Mouse (Mus musculus) lung, adult 18-20 months (tissue): ENCODE data around the gene Psg27.
A peak's percentile ranks its signal among the peaks of the same experiment; 100 is the strongest.
"Not testable (repeated sequence)": the region's sequence is repeated elsewhere in the genome, so short reads cannot be mapped to it uniquely, and the experiment has no call there.

Source experiments
- DNase-seq, 2 experiments: peaks; one replicate each; pipeline ENCODE4 v3.0.0; 2022; ENCODE audit warnings: mixed read lengths in 2 of 2

Gene Psg27

DNA sequence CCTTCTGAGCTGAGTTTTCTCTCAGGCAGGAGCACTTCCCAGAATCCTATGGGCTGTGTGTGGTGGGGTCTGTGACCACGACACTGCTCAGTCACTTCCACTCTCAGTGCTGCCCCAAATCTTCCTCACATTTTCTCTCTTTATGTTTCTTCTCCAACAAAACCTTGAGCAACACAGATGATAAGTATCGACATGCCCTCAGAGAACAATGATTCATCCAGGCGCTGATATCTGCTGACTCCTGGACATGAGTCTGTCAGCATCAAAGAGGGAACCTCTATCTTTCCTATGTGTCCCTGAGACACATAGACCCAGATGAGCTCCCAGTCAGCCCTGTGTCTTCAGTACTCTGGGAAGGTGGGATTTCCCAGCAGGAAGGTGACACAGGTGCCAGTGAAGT is at the start of gene Psg27:
TSS of gene Psg27 (minus strand) at position 101 of the 400 bp plus-strand sequence.
- DNase-seq: no peak

DNA sequence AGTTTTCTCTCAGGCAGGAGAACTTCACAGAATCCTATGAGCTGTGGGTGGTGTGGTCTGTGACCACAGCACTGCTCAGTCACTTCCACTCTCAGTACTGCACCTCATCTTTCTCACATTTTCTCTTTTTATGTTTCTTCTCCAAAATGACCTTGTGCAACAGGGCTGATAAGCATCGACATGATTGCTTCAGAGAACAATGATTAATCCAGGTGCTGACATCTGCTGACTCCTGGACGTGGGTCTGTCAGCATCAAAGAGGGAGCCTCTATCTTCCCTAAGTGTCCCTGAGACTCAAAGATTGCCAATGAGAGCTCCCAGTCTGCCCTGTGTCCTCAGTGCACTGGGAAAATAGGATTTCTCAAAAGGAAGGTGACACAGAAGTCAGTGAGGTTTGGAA is 49.3 kb upstream of the Psg27 start, which contains the start of gene Psg23:
TSS of gene Psg23 (minus strand) at position 101 of the 400 bp plus-strand sequence.
- not testable (repeated sequence) for DNase-seq

DNA sequence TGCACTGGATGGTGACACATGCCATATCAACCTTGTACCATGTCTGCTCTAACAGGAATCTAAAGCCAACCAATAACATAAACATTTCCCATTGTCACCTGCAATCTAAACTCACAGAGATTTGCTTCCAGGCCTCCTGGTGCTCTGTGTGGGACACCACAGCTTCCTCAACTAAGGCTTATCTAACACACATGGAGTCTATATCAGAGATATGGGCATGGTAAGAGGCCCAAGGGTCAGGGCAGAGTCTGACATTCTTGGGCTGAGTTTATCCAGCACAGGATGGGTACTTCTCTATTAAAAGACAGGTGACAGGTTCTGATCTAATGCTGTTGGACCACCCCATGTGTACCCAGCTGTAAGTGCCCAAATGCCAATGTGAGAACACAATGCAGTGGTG is 7.3 kb downstream of the Psg27 start:
- DNase-seq: no peak

DNA sequence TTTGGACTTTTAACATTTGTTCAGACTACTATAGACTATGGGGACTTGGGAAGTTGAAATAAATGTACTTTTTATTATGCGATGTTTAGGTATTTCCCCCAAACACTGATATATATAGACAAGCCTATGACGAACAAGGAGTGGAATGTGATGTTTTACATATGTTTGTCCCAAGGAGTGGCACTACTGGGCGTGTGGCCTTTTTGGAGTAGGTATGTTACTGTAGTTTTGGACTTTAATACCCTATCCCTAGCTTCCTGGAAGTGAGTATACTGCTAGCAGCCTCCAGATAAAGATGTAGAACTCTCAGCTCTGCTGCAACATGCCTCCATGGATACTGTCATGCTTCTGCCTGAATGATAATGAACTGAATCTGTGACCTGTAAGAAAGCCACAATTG is 11.4 kb downstream of the Psg27 start:
- not testable (repeated sequence) for DNase-seq

DNA sequence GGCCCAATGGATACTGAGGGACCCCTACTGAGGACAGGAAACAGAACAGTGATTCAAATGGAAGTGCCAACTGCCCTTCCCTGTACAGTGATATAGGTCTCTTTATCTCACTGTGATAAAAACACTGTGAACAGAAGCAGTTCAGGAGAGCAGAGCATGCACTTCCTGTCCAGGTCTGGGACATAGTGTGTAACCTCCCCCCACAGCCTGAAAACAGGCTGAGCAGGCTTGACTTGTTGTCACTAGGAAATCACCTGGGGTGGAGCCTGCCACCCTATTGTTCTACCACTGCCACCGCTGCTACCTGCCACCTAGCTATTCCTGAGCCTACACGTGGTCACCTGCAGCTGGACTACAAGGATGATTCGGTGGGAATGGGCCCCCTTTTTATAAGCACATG is 33.7 kb downstream of the Psg27 start:
- peak; percentile 22 to 48 for DNase-seq

DNA sequence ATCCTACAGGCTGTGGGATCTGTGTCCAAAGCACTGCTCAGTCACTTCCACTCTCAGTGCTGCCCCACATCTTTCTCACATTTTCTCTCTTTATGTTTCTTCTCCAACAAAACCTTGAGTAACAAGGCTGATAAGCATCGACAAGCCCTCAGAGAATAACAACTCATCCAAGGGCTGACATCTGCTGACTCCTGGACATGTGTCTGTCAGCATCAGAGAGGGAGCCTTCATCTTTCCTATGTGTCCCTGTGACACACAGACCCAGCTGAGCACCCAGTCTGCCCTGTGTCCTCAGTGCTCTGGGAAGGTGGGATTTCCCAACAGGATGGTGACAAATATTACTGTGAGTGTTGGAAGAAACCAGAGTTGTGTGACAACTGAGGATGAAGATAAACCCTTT is 34.9 kb downstream of the Psg27 start, which contains the start of gene Psg25:
TSS of gene Psg25 (minus strand) at position 101 of the 400 bp plus-strand sequence.
- no peak for DNase-seq

DNA sequence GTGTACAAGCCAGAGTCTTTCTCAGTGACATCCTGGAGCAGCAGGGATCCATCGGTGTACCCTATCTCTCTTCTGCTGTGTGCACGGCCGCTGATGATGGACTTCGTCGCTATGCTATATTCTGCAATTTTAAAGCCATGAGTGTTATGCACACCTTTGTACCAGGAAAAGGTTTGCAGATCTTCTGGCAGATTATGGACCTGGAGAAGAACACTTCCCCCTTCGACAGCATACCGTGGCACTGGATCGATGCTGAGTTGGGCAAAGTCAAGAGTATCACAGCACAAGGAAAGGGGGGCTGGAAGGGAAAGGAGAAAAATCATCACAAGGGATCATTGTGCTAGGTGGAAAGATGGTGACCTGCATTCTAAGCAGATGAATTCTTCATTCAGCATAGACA is 42.4 kb downstream of the Psg27 start:
- DNase-seq: no peak

DNA sequence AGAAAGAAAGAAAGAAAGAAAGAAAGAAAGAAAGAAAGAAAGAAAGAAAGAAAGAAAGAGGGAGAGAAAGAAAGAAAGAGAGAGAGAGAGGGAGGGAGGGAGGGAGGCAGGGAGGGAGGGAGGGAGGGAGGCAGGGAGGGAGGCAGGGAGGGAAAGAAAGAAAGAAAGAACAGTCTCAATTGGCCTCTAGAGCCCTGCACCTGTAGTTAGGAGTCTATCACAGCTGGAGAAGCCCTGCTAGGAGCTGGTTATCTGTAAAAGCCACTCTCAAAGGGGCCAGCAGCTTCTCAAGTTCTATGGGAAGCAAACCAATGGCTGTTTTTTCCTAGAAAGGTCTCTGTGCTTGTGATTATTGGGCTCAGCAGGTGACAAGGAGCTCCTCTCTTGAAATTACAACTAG is 54.3 kb downstream of the Psg27 start:
- DNase-seq: not testable (repeated sequence)

DNA sequence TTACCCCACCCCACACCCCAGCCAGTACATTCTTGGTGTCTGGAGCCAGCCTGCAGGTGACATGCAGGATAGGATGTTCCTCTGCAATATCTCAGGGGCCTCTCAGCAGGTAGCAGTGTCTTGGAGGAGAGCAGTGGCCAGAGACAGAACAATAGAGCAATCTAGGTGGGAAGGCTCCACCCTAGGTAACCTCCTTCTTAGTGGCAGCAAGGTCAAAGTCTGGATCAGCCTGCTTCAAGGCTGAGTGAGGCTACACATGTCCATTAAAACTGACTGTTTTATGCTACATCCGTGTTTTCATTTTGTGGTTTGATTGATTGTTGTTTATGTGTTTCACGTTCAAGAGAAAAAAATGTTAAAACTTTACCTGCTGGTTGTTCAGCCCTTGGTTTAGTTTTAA is 54.7 kb downstream of the Psg27 start:
- not testable (repeated sequence) for DNase-seq

DNA sequence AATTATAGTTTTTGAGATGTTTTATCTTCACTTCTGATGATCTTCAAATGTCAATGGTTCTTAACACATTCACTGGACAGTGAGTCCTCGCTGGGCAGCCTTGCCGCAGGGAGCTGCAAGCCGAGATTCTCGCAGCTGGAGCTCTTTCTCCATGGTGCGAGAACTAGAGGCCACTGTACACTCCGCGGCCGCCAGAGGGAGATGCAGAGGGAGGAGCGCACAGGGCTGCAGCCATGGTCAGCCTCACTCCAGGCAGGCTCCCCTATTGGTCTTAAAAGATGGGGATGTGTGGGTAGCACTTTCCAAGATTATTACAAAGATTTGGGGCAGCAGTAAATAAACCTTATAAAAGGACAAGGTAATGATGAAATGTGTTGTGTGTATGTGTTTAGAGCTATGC is 55.6 kb downstream of the Psg27 start:
- no peak for DNase-seq
